Mouse (Mus musculus): ENCODE data around the gene Wnt3.
"Not testable (repeated sequence)": the region's sequence is repeated elsewhere in the genome, so short reads cannot be mapped to it uniquely, and the experiment has no call there.

Wnt3 gene

GRCm38 (mm10) chr11:103773387-103774227 is at the start of gene Wnt3:
Wnt3 (plus strand) TSS chr11:103774150.
- DNase-seq (ENCODE audit: low read depth, low spot score) = peak; percentile 61

DNA sequence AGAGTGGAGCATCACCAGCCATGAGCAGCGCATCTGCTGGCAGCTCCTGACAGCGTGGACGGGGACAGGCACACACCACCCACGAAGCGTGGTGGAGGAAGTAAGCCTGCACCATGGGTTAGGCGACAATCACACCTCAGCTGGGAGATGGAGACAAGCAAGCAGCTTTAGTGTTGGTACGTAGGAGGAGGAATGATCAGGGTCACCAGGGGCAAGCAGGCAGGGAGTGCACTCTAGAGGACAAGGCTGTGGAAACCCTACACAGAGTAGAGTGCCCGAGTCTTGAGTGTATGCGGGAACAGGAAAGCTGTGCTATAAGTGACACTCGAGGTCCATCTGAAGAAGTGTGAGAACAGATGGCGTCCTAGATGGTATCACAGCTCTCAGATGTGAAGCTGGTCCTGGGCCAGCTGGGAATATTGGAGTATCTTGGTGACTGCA is 49.6 kb upstream of the Wnt3 start:
- DNase-seq (ENCODE audit: low read depth, low spot score) = no peak

GRCm38 (mm10) chr11:103729282-103729985 is 44.5 kb upstream of the Wnt3 start:
- DNase-seq (ENCODE audit: low read depth, low spot score) = no peak

- no peak for DNase-seq (ENCODE audit: low read depth, low spot score)
Observed at GRCm38 (mm10) chr11:103731594-103731993, 42.4 kb upstream of the Wnt3 start.

- DNase-seq (ENCODE audit: low read depth, low spot score) = no peak
Observed at GRCm38 (mm10) chr11:103732306-103732705, 41.6 kb upstream of the Wnt3 start.

DNA sequence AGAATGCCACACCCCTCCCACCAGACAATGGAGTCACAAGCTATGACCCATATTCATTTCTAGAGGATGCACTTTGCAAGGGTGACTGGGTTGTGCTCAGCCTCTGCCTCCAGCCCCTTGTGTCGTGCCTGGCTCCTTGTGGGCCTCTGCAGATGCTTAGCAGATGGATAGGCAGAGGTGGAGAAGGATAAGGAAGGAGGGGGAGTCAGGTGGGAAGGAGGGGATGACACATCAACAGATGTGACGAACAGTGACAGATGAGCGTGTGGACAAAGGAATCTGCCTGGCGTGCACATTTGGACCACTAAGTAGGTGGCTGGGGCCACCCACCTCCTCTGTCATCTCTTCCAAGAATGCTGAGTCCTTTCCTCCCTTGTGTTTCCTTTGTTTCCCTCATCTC is 40.9 kb upstream of the Wnt3 start:
- DNase-seq (ENCODE audit: low read depth, low spot score) = no peak

DNA sequence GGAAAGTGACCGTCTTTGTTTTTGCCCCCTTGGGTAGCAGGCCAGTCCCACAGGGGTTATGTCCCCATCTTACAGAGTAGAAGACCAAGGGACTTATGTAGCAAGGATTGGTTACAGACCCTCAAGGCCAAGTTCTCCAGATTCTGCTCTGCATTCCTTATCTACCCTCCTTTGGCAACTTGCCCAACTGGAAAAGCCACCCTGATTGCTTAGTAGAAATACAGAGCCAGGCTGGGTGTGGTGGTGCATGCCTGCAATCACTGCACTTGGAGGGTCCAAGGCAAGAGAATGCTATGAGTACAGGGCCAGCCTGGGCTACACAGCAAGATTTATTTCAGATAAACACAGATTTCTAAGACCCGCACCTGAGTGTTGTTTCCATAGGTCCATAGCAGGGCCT is 40.0 kb upstream of the Wnt3 start:
- DNase-seq (ENCODE audit: low read depth, low spot score) = no peak

GRCm38 (mm10) chr11:103734411-103735045 is 39.4 kb upstream of the Wnt3 start:
- no peak for DNase-seq (ENCODE audit: low read depth, low spot score)

GRCm38 (mm10) chr11:103735046-103735781 is 38.7 kb upstream of the Wnt3 start:
- DNase-seq (ENCODE audit: low read depth, low spot score) = no peak

- no peak for DNase-seq (ENCODE audit: low read depth, low spot score)
Observed at GRCm38 (mm10) chr11:103749306-103750089, 24.5 kb upstream of the Wnt3 start, which contains the start of gene Wnt9b. Wnt9b (minus strand) TSS chr11:103749821.

- DNase-seq (ENCODE audit: low read depth, low spot score) = no peak
Observed at GRCm38 (mm10) chr11:103750612-103751011, 23.3 kb upstream of the Wnt3 start.

DNA sequence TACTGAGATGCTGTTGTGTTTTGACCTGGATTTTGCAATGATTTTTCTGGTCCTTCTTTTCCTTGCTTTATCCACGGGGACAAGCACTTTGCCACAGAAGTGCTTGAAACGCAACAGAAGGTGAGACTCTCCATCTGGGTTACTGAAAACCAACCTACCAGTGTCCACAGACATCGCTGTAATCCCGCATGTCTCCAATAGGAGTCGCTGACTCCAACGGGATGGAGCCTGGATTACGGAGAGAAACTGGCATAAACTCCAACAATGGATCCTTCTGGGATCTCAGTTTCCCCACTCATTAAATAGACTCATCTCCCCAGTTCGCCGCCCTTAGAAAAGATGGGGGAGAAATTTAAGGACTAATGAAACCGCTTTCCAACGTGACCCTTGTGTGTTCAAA is 15.9 kb upstream of the Wnt3 start:
- DNase-seq (ENCODE audit: low read depth, low spot score) = no peak

DNA sequence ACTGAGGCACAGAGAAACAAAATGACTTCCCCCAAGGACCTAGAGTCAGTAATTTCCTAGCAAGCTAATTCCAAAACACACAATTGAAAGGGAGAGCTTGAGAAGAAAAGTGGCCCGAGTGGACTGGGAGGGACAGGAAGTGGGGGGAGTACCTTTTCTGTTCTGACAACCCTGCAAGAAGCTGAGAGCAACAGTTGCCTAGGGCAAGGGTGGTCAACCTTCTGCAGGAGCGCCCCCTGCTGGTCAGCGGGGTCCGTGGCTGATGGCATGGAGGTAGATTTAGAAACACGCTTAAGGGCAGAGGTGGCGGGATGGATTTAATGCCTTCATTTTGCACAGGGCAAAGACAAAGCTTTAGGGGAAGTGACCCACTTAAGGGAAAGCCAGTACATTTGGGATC is 15.2 kb upstream of the Wnt3 start:
- peak; percentile 46 for DNase-seq (ENCODE audit: low read depth, low spot score)

GRCm38 (mm10) chr11:103760101-103760500 is 13.8 kb upstream of the Wnt3 start:
- DNase-seq (ENCODE audit: low read depth, low spot score) = no peak

- DNase-seq (ENCODE audit: low read depth, low spot score) = not testable (repeated sequence)
Observed at GRCm38 (mm10) chr11:103760891-103761290, 13.1 kb upstream of the Wnt3 start.

GRCm38 (mm10) chr11:103763410-103764163 is 10.4 kb upstream of the Wnt3 start:
- DNase-seq (ENCODE audit: low read depth, low spot score) = peak; percentile 53

DNA sequence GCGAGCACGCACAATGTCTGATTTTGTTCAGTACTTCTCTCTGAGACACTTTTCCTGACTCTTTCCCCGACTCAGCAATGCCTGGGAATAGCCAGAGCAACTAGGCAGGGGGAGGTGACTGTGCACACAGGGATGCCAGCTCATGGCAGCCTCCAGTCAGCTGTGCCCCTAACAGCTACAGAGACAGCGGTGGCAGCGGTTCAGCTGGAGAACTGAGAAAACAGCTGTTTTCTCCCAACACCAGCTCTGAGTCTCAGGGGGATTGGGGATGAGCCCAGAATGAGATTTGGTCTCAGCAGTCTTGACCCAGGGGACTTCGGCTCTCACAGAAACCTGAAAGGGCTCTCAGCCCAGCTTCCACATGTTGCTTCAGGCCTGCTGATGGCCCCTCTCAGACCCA is 9.3 kb upstream of the Wnt3 start:
- no peak for DNase-seq (ENCODE audit: low read depth, low spot score)

DNA sequence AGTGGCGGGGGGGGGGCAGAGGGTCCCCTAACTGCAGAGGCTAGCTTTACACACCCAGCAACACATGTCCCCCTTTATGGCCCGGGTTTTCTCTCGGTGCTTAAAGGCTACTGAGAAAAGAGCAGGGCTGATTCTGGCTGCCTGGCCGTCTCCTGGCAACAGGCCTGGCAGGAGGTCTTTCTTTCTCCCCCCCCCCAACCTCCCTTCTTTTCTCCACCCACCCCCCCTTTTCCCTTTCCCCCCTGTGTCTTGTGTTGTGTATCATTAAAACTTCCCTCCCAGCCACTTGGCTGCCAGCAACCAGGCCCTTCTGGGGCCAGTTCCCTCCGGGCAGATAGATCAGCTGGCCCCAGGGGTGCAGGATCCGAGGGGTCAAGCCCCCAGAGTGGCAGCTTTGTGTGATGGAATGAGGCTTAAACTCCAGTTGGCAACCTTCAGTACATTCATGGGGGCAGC is 8.4 kb upstream of the Wnt3 start:
- DNase-seq (ENCODE audit: low read depth, low spot score) = no peak

- DNase-seq (ENCODE audit: low read depth, low spot score) = peak; percentile 65
Observed at GRCm38 (mm10) chr11:103771160-103771817, 2.7 kb upstream of the Wnt3 start.
